Mouse (Mus musculus) liver, embryonic 15.5 days (tissue): ENCODE measurements at regions not wholly inside any gene's neighbourhood (a gene's known extent, or its start where the extent isn't known, plus 50 kb on each side); places are given as distances from the start of the nearest gene placed in this dataset.

Source experiments
- ATAC-seq: fragments of 200-750 bp; cut with Nextera tagmentation; 2 replicates; pipeline ENCODE4 v1.8.0; 2017; ENCODE audit warnings: moderate number of reproducible peaks, mild to moderate bottlenecking, moderate library complexity; ENCODE audit not compliant: insufficient read depth
- H3K27ac ChIP-seq: fragments of 300-500 bp; sonication (generic); replicated peaks from 2 replicates; pipeline ENCODE4 v1.5.1; 2015; ENCODE audit warnings: mild to moderate bottlenecking, inconsistent platforms
- H3K27me3 ChIP-seq: fragments of 300-500 bp; sonication (generic); 2 replicates; pipeline ENCODE4 v1.6.1; 2015; ENCODE audit warnings: mild to moderate bottlenecking, inconsistent platforms
- H3K36me3 ChIP-seq: fragments of 300-500 bp; sonication (generic); replicated peaks from 2 replicates; pipeline ENCODE4 v1.6.1; 2015; ENCODE audit warnings: moderate library complexity, mild to moderate bottlenecking, inconsistent platforms
- H3K4me1 ChIP-seq: fragments of 300-500 bp; sonication (generic); replicated peaks from 2 replicates; pipeline ENCODE4 v1.6.1; 2015; ENCODE audit warnings: inconsistent platforms
- H3K4me2 ChIP-seq: fragments of 300-500 bp; sonication (generic); 2 replicates; pipeline ENCODE4 v1.6.1; 2015; ENCODE audit warnings: moderate library complexity, mild to moderate bottlenecking, inconsistent platforms
- H3K4me3 ChIP-seq: fragments of 300-500 bp; sonication (generic); replicated peaks from 2 replicates; pipeline ENCODE4 v1.5.1; 2015; ENCODE audit warnings: mild to moderate bottlenecking, inconsistent platforms
- H3K9ac ChIP-seq: fragments of 300-500 bp; sonication (generic); 2 replicates; pipeline ENCODE4 v1.6.1; 2015; ENCODE audit warnings: moderate library complexity, mild to moderate bottlenecking, inconsistent platforms
- H3K9me3 ChIP-seq: fragments of 300-500 bp; sonication (generic); replicated peaks from 2 replicates; pipeline ENCODE4 v1.6.1; 2016; ENCODE audit warnings: inconsistent platforms
- WGBS: fragments of 180-500 bp; shearing (Covaris S2); methylation state at CpG from one replicate; pipeline ENCODE4 v1.1.7; 2015; ENCODE audit warnings: mixed read lengths; ENCODE audit not compliant: insufficient replicate concordance; 5-methylcytosine and 5-hydroxymethylcytosine counted together

- no peak overlapping the region for H3K9ac ChIP-seq
- H3K9me3 ChIP-seq = no peaks in the 10 kb centered on the region
- no peaks in the 10 kb centered on the region for H3K36me3 ChIP-seq
- H3K4me1 ChIP-seq = no peaks in the 10 kb centered on the region
- no peak overlapping the region for H3K27ac ChIP-seq
- 41% methylated on average over 4 of the region's 4 CpGs for WGBS
- H3K4me3 ChIP-seq = no peak overlapping the region
- no peak for ATAC-seq
- H3K4me2 ChIP-seq = no peak overlapping the region
- no peaks in the 10 kb centered on the region for H3K27me3 ChIP-seq
These were observed 211.1 kb upstream of the Jarid2 start for GRCm38 (mm10) chr13:44518215-44518614.

- Histone ChIP-seq H3K4me2 (no peak overlapping the region), H3K4me1 (no peaks in the 10 kb centered on the region), H3K36me3 (no peaks in the 10 kb centered on the region), H3K9me3 (no peaks in the 10 kb centered on the region), H3K27ac (no peak overlapping the region), H3K9ac (no peak overlapping the region), H3K27me3 (no peaks in the 10 kb centered on the region), H3K4me3 (no peak overlapping the region)
- no peak for ATAC-seq
- WGBS = 52% methylated on average over 4 of the region's 4 CpGs
These were observed 205.8 kb upstream of the Jarid2 start for GRCm38 (mm10) chr13:44523516-44523915.

- Histone ChIP-seq H3K36me3 (no peaks in the 10 kb centered on the region), H3K27ac (no peak overlapping the region), H3K4me1 (no peaks in the 10 kb centered on the region; the same call in 1 of the 2 replicates), H3K4me2 (no peak overlapping the region), H3K27me3 (no peaks in the 10 kb centered on the region), H3K9ac (no peak overlapping the region), H3K4me3 (no peak overlapping the region), H3K9me3 (no peaks in the 10 kb centered on the region)
- 61% methylated on average over 9 of the region's 9 CpGs for WGBS
- no peak for ATAC-seq
These were observed 198.3 kb upstream of the Jarid2 start for GRCm38 (mm10) chr13:44530867-44531564.

DNA sequence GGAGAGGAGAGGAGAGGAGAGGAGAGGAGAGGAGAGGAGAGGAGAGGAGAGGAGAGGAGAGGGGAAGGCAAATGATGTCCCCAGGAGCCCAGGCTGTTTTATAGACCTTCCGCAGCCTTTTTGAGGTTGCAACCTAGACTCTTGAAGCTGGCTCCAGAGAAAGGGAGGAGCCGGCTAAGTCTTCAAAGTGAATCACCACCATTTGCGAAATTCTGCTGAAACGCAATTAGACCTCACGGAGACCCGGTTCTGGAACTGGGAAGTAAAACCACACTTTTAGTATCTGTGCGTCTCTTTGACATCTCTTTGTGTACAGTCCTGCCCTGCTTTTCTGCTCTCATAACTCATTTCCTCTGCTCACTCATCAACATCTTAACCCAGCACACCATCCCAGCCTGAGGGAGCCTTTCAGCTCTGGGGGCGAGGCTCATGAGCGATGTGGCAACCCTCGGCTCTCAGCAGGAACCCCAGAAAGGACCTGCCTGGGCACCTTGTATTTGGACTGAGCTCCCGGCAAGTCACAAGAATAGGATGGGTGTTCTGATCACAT lies 196.6 kb upstream of the Jarid2 start:
- Histone ChIP-seq H3K4me3 (no peak overlapping the region), H3K27ac (no peak overlapping the region), H3K4me1 (no peaks in the 10 kb centered on the region; the same call in 1 of the 2 replicates), H3K27me3 (no peaks in the 10 kb centered on the region), H3K9ac (no peak overlapping the region), H3K36me3 (no peaks in the 10 kb centered on the region), H3K9me3 (no peaks in the 10 kb centered on the region), H3K4me2 (no peak overlapping the region; the same call in 1 of the 2 replicates)
- ATAC-seq = no peak
- WGBS = 60% methylated on average over 11 of the region's 11 CpGs

DNA sequence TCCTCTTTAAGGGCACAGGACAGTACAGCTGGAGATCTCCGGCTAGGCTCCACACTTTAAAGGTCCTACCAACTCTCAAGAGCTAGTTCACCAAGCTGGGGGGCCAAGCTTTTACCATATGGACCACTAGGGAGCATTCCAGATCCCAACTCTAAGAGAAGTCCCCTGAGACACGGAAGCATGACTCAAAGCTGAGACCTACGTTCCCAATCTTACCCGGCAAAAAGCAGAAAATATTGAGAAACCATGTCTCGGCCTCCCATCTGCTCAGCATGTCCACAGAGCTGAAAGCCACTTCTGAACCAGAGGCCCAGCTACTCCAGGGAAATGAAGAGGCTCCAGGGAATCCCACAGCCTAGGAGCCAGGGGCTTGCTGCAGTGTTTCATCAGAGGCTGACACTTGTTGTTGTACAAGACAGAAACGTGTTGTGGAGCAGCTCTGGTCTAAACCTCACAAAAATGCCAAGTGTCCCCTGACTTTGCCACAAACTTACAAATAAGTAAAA lies 194.6 kb upstream of the Jarid2 start:
- 69% methylated on average over 6 of the region's 6 CpGs for WGBS
- Histone ChIP-seq H3K4me3 (no peak overlapping the region), H3K9ac (no peak overlapping the region), H3K4me1 (no peaks in the 10 kb centered on the region; the same call in 1 of the 2 replicates), H3K27me3 (no peaks in the 10 kb centered on the region), H3K4me2 (no peak overlapping the region), H3K9me3 (no peaks in the 10 kb centered on the region), H3K36me3 (no peaks in the 10 kb centered on the region), H3K27ac (no peak overlapping the region)
- ATAC-seq = no peak

DNA sequence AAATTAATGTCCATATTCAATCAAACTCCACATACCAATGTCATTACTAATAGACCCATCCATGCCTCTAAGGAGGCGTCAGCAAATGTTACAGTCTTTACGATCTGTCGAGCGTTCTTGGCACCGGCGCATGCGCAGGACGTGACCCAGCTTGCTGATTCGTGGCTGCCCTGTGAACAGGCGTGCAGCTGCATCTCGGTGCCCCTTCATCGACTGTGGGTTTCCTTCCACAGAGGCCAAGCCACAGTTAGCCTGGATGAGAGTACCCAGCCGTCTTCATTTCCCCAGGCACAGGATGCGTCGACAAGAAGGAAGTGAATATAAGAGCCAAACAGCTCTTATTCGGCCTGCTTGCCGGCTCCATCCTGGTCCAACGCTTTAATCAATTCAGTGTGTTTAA lies 193.8 kb upstream of the Jarid2 start:
- no peaks in the 10 kb centered on the region for H3K36me3 ChIP-seq
- no peak for ATAC-seq
- no peak overlapping the region for H3K27ac ChIP-seq
- H3K4me2 ChIP-seq = no peak overlapping the region
- H3K9me3 ChIP-seq = no peaks in the 10 kb centered on the region
- no peaks in the 10 kb centered on the region; the same call in 1 of the 2 replicates for H3K4me1 ChIP-seq
- H3K9ac ChIP-seq = no peak overlapping the region
- H3K4me3 ChIP-seq = no peak overlapping the region
- 53% methylated on average over 18 of the region's 18 CpGs for WGBS
- no peaks in the 10 kb centered on the region for H3K27me3 ChIP-seq

GRCm38 (mm10) chr13:44538238-44538637 lies 191.0 kb upstream of the Jarid2 start:
- H3K4me1 ChIP-seq = no peaks in the 10 kb centered on the region; the same call in 1 of the 2 replicates
- WGBS = 66% methylated on average over 7 of the region's 7 CpGs
- no peak overlapping the region for H3K4me2 ChIP-seq
- H3K27me3 ChIP-seq = no peaks in the 10 kb centered on the region
- no peaks in the 10 kb centered on the region for H3K9me3 ChIP-seq
- H3K27ac ChIP-seq = no peak overlapping the region
- H3K4me3 ChIP-seq = no peak overlapping the region
- no peak overlapping the region for H3K9ac ChIP-seq
- no peak for ATAC-seq
- H3K36me3 ChIP-seq = no peaks in the 10 kb centered on the region

DNA sequence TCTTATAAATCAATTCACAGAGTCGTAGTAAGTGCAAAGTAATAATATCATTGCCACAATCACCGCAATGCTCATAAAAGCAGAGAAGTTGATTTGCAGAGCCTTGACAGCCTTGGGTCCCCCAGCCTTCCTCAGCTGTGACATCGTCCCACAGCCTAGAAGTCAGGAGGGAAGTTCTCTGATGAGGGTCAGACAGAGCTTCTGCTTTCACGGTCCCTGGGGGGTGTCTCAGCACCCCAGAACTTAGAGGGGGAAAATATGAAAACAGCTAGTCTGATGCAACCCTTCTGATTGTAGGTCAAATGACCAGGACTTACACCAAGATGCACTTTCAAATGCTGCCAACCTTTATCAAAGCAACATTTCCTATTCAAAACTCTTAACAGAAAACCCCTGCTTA lies 188.9 kb upstream of the Jarid2 start:
- no peaks in the 10 kb centered on the region for H3K36me3 ChIP-seq
- no peaks in the 10 kb centered on the region; the same call in 1 of the 2 replicates for H3K4me1 ChIP-seq
- ATAC-seq = no peak
- no peaks in the 10 kb centered on the region for H3K9me3 ChIP-seq
- 48% methylated on average over 4 of the region's 4 CpGs for WGBS
- H3K4me3 ChIP-seq = no peak overlapping the region
- H3K9ac ChIP-seq = no peak overlapping the region
- no peak overlapping the region for H3K27ac ChIP-seq
- H3K4me2 ChIP-seq = no peak overlapping the region
- no peaks in the 10 kb centered on the region for H3K27me3 ChIP-seq

GRCm38 (mm10) chr13:44541243-44541653 lies 188.0 kb upstream of the Jarid2 start:
- Histone ChIP-seq H3K4me1 (no peaks in the 10 kb centered on the region), H3K9me3 (no peaks in the 10 kb centered on the region), H3K27ac (no peak overlapping the region), H3K27me3 (no peaks in the 10 kb centered on the region), H3K9ac (no peak overlapping the region), H3K4me3 (no peak overlapping the region), H3K4me2 (no peak overlapping the region), H3K36me3 (no peaks in the 10 kb centered on the region)
- 57% methylated on average over 5 of the region's 5 CpGs for WGBS
- ATAC-seq = no peak

DNA sequence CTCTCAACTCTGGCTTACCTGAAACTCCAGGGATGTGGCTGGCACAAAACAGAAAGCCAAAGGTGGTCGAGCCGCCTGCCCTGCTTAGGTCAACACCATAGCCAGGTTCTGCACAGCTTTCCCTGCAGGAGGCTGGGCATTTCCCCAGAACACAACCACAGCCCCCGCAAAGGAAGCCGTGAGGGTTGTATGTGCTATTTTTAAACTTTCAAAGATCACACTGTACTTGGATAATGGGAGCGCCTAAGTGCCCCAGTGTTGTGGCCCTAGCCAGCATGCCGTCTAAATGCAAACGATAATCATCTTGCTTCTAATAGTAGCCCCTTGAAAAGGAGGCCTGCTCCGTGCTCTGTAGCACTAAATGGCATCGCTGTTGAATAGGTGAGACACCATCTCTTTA lies 184.5 kb upstream of the Jarid2 start:
- H3K9ac ChIP-seq = no peak overlapping the region
- H3K4me3 ChIP-seq = no peak overlapping the region
- no peak overlapping the region for H3K27ac ChIP-seq
- H3K36me3 ChIP-seq = no peaks in the 10 kb centered on the region
- WGBS = 27% methylated on average over 9 of the region's 9 CpGs
- H3K4me2 ChIP-seq = no peak overlapping the region
- H3K27me3 ChIP-seq = no peaks in the 10 kb centered on the region
- H3K9me3 ChIP-seq = no peaks in the 10 kb centered on the region
- no peaks in the 10 kb centered on the region for H3K4me1 ChIP-seq
- no peak for ATAC-seq

GRCm38 (mm10) chr13:44546289-44546688 lies 183.0 kb upstream of the Jarid2 start:
- no peak overlapping the region for H3K4me3 ChIP-seq
- WGBS = 48% methylated on average over 2 of the region's 2 CpGs
- H3K27me3 ChIP-seq = no peaks in the 10 kb centered on the region
- H3K4me2 ChIP-seq = no peak overlapping the region
- H3K9ac ChIP-seq = no peak overlapping the region
- H3K9me3 ChIP-seq = no peaks in the 10 kb centered on the region
- H3K36me3 ChIP-seq = no peaks in the 10 kb centered on the region
- H3K4me1 ChIP-seq = no peaks in the 10 kb centered on the region
- H3K27ac ChIP-seq = no peak overlapping the region
- ATAC-seq = no peak
